Mouse (Mus musculus): ENCODE data around the gene Phox2a. TPM values are rescaled to one million over a fixed set of nuclear protein-coding genes. Genes with fewer than 3 reads are reported as not detected.
A peak's percentile ranks its signal among the peaks of the same experiment; 100 is the strongest.

The Phox2a gene
- not detected in 2 replicates for polyA plus RNA-seq (2012; rRNA removed)

GRCm38 (mm10) chr7:101817861-101818401, at the start of gene Phox2a:
TSS of gene Phox2a (plus strand) at chr7:101818313.
- H3K27ac ChIP-seq (ENCODE audit: insufficient read depth, low read length): no peak within 1 kb of the TSS
- no peaks in the 10 kb centered on the region for H3K4me1 ChIP-seq (ENCODE audit: control insufficient read depth, insufficient read depth, low read length)
- TF ChIP-seq POLR2A (IDR thresholded peaks at IDR 0.05; ENCODE audit: extremely low read depth, insufficient read depth, low read length) (no peak), CTCF (IDR thresholded peaks at IDR 0.05; ENCODE audit: extremely low read depth, insufficient read depth, low read length) (no peak)
- H3K4me3 ChIP-seq (ENCODE audit: insufficient read depth, low read length): no peak within 1 kb of the TSS

GRCm38 (mm10) chr7:101770051-101770450, 48.1 kb upstream of the Phox2a start:
- Histone ChIP-seq H3K27ac (ENCODE audit: insufficient read depth, low read length) (0 out of 2 replicates have a peak overlapping the region, but pooled peaks have one; percentile 4), H3K4me1 (ENCODE audit: control insufficient read depth, insufficient read depth, low read length) (peaks cover 8% of the 10 kb centered on the region), H3K4me3 (ENCODE audit: insufficient read depth, low read length) (no peak overlapping the region)
- no peak for TF ChIP-seq CTCF (IDR thresholded peaks at IDR 0.05; ENCODE audit: extremely low read depth, insufficient read depth, low read length)
- no peak for TF ChIP-seq POLR2A (IDR thresholded peaks at IDR 0.05; ENCODE audit: extremely low read depth, insufficient read depth, low read length)

GRCm38 (mm10) chr7:101771604-101772003, 46.5 kb upstream of the Phox2a start:
- no peak overlapping the region for H3K27ac ChIP-seq (ENCODE audit: insufficient read depth, low read length)

GRCm38 (mm10) chr7:101772687-101773086, 45.4 kb upstream of the Phox2a start:
- Histone ChIP-seq H3K4me3 (ENCODE audit: insufficient read depth, low read length) (no peak overlapping the region), H3K27ac (ENCODE audit: insufficient read depth, low read length) (no peak overlapping the region)

More at GRCm38 (mm10) chr7:101771604-101772003, 46.5 kb upstream of the Phox2a start:
- no peak overlapping the region for H3K4me3 ChIP-seq (ENCODE audit: insufficient read depth, low read length)
- peaks cover 8% of the 10 kb centered on the region for H3K4me1 ChIP-seq (ENCODE audit: control insufficient read depth, insufficient read depth, low read length)
- TF ChIP-seq POLR2A (IDR thresholded peaks at IDR 0.05; ENCODE audit: extremely low read depth, insufficient read depth, low read length): no peak
- TF ChIP-seq CTCF (IDR thresholded peaks at IDR 0.05; ENCODE audit: extremely low read depth, insufficient read depth, low read length): no peak

GRCm38 (mm10) chr7:101777053-101777452, 41.1 kb upstream of the Phox2a start:
- H3K4me1 ChIP-seq (ENCODE audit: control insufficient read depth, insufficient read depth, low read length): peaks cover 2% of the 10 kb centered on the region; the same call in 1 of the 2 replicates
- H3K4me3 ChIP-seq (ENCODE audit: insufficient read depth, low read length): no peak overlapping the region

More at GRCm38 (mm10) chr7:101772687-101773086, 45.4 kb upstream of the Phox2a start:
- H3K4me1 ChIP-seq (ENCODE audit: control insufficient read depth, insufficient read depth, low read length): peaks cover 8% of the 10 kb centered on the region
- no peak for TF ChIP-seq POLR2A (IDR thresholded peaks at IDR 0.05; ENCODE audit: extremely low read depth, insufficient read depth, low read length)
- no peak for TF ChIP-seq CTCF (IDR thresholded peaks at IDR 0.05; ENCODE audit: extremely low read depth, insufficient read depth, low read length)

GRCm38 (mm10) chr7:101820295-101821030, 2.4 kb downstream of the Phox2a start:
- TF ChIP-seq POLR2A (IDR thresholded peaks at IDR 0.05; ENCODE audit: extremely low read depth, insufficient read depth, low read length) (no peak), CTCF (IDR thresholded peaks at IDR 0.05; ENCODE audit: extremely low read depth, insufficient read depth, low read length) (no peak)
- Histone ChIP-seq H3K4me1 (ENCODE audit: control insufficient read depth, insufficient read depth, low read length) (no peaks in the 10 kb centered on the region), H3K4me3 (ENCODE audit: insufficient read depth, low read length) (peak overlapping the region; percentile 11; the same call in 1 of the 2 replicates), H3K27ac (ENCODE audit: insufficient read depth, low read length) (no peak overlapping the region)

More at GRCm38 (mm10) chr7:101777053-101777452, 41.1 kb upstream of the Phox2a start:
- TF ChIP-seq CTCF (IDR thresholded peaks at IDR 0.05; ENCODE audit: extremely low read depth, insufficient read depth, low read length) (no peak), POLR2A (IDR thresholded peaks at IDR 0.05; ENCODE audit: extremely low read depth, insufficient read depth, low read length) (no peak)
- no peak overlapping the region for H3K27ac ChIP-seq (ENCODE audit: insufficient read depth, low read length)

- no peaks in the 10 kb centered on the region for H3K4me1 ChIP-seq (ENCODE audit: control insufficient read depth, insufficient read depth, low read length)
- no peak overlapping the region for H3K4me3 ChIP-seq (ENCODE audit: insufficient read depth, low read length)
- no peak overlapping the region for H3K27ac ChIP-seq (ENCODE audit: insufficient read depth, low read length)
- TF ChIP-seq POLR2A (IDR thresholded peaks at IDR 0.05; ENCODE audit: extremely low read depth, insufficient read depth, low read length) (no peak), CTCF (IDR thresholded peaks at IDR 0.05; ENCODE audit: extremely low read depth, insufficient read depth, low read length) (no peak)
Measured at GRCm38 (mm10) chr7:101821571-101822501, 3.7 kb downstream of the Phox2a start.

- Histone ChIP-seq H3K4me3 (ENCODE audit: insufficient read depth, low read length) (no peak overlapping the region), H3K27ac (ENCODE audit: insufficient read depth, low read length) (no peak overlapping the region), H3K4me1 (ENCODE audit: control insufficient read depth, insufficient read depth, low read length) (no peaks in the 10 kb centered on the region)
- TF ChIP-seq POLR2A (IDR thresholded peaks at IDR 0.05; ENCODE audit: extremely low read depth, insufficient read depth, low read length) (no peak), CTCF (IDR thresholded peaks at IDR 0.05; ENCODE audit: extremely low read depth, insufficient read depth, low read length) (peak; percentile 44)
Measured at GRCm38 (mm10) chr7:101822836-101823757, 5.0 kb downstream of the Phox2a start.

Measured in cortical plate, adult 2 months (tissue).